Comparison of ENCODE assay signal across 15 mouse cellular contexts in the genomic region with DNA sequence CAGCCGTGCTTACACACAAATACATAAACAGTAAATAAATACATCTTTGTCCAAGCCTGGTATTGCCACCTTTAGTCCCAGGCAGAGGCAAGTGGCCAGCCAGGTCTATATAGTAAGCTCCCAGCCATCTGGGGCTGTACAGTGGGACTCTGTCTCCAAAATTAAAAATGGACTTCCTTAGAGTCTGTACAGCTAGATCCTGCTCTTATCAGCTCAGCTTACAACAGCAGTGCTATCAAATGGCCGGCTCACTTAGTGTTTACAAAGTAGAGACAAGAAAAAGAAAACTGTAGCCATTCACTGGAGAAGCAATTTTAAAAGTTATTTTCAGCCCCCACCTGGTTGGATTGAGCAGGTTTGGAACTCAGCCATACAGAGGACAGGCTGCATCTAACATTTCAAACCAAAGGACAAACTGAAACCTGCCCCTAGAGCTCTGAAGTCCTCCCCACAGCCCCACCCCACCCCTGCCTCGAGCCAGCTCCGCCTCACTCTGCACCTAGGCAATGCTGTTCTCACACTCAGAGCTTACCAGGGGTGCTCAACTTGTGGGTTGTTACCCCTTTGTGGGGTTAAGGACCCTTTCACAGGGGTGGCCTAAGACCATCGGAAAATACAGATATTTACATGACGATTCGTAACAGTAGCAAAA. TPM values are rescaled to one million over a fixed set of nuclear protein-coding genes. Genes with fewer than 3 reads are reported as not detected.
DNase-seq lines count a peak whose midpoint lies in the region; ATAC-seq and TF ChIP-seq lines count a peak whose summit lies in the region.
"Had no signal": no experiment of that assay in that cellular context is flagged by ENCODE, and none has a peak within 500 bp of the region (broad histone marks: within the 10 kb centered on the region; RNA-seq: fewer than 3 reads in every experiment).

No protein-coding gene starts in this region.

- TF ChIP-seq RAD21 in MEL (IDR thresholded peaks at IDR 0.05; ENCODE audit: low read depth, low read length): no peak

- H3K9me3 ChIP-seq in erythroblast, embryonic 14.5 days (ENCODE audit: control insufficient read depth, low read length): no peaks in the 10 kb centered on the region
- H3K9me3 ChIP-seq in MEL (replicated peaks; ENCODE audit: insufficient read depth, low read length): no peaks in the 10 kb centered on the region
- H3K9me3 ChIP-seq in kidney, embryonic 16.5 days (ENCODE audit: low read length): no peaks in the 10 kb centered on the region
- no peaks in the 10 kb centered on the region for H3K9me3 ChIP-seq in liver, embryonic 16.5 days (replicated peaks; ENCODE audit: control insufficient read depth, low read length)
- H3K9me3 ChIP-seq: limb, embryonic 15.5 days; neural tube, embryonic 13.5 days had no signal

- H3K4me3 ChIP-seq in erythroblast, embryonic 14.5 days (replicated peaks): peak overlapping the region; percentile 36
- peak overlapping the region; percentile 62 to 93 for H3K4me3 ChIP-seq in MEL (ENCODE audit: control insufficient read depth in 1 of 2, insufficient read depth in 1 of 2, low read depth in 2 of 2, low read length in 2 of 2)
- no peak overlapping the region for H3K4me3 ChIP-seq in kidney, embryonic 16.5 days (ENCODE audit: low read length)
- H3K4me3 ChIP-seq in liver, embryonic 16.5 days (ENCODE audit: low read depth, low read length): peak overlapping the region; percentile 18; the same call in 1 of the 2 replicates
- H3K4me3 ChIP-seq: limb, embryonic 15.5 days; neural tube, embryonic 13.5 days had no signal

- H3K27ac ChIP-seq in MEL (ENCODE audit: control insufficient read depth, low read depth, low read length): peak overlapping the region; percentile 70
- H3K27ac ChIP-seq in kidney, embryonic 16.5 days (ENCODE audit: low read length): peak overlapping the region; percentile 93
- peak overlapping the region; percentile 77 for H3K27ac ChIP-seq in liver, embryonic 16.5 days (ENCODE audit: low read length)
- H3K27ac ChIP-seq: hindbrain, embryonic 14.5 days; limb, embryonic 15.5 days; neural tube, embryonic 13.5 days had no signal

- peak overlapping the region; percentile 30; the same call in 1 of the 2 replicates for H3K4me2 ChIP-seq in kidney, embryonic 16.5 days (replicated peaks; ENCODE audit: low read depth, low read length)
- peak overlapping the region; percentile 33 for H3K4me2 ChIP-seq in liver, embryonic 16.5 days (ENCODE audit: low read depth, low read length)
- H3K4me2 ChIP-seq: hindbrain, embryonic 14.5 days; limb, embryonic 15.5 days; midbrain, embryonic 11.5 days; neural tube, embryonic 13.5 days had no signal

- WGBS in kidney, embryonic 16.5 days: 48% methylated on average over 7 of the region's 7 CpGs
- WGBS in liver, embryonic 16.5 days (ENCODE audit: insufficient replicate concordance): 35% methylated on average over 7 of the region's 7 CpGs

- DNase-seq in MEL (ENCODE audit: low read depth, low spot score): peak; percentile 72
- no peak for DNase-seq in adrenal gland, postnatal 25 days
- no peak for DNase-seq in cerebellum, postnatal 36 days
- no peak for DNase-seq in thymus, postnatal 36 days
- DNase-seq: embryo, embryonic 11 days; right cerebral cortex, adult 18-20 months had no signal

- TF ChIP-seq CTCF in MEL (IDR thresholded peaks at IDR 0.05 in 2 of 3, conservative IDR thresholded peaks at IDR 0.05 in 1 of 3; ENCODE audit: control insufficient read depth in 1 of 3, insufficient read depth in 1 of 3, low read depth in 2 of 3, low read length in 3 of 3, poor library complexity in 1 of 3, severe bottlenecking in 1 of 3): no peak

- peaks cover 13% of the 10 kb centered on the region for H3K4me1 ChIP-seq in erythroblast, embryonic 14.5 days (ENCODE audit: control insufficient read depth)
- peaks cover 0 to 11% of the 10 kb centered on the region in 2 experiments; a peak in 3 of 4 replicates for H3K4me1 ChIP-seq in MEL (ENCODE audit: control insufficient read depth in 1 of 2, insufficient read depth in 2 of 2, low read length in 2 of 2)
- H3K4me1 ChIP-seq in kidney, embryonic 16.5 days (ENCODE audit: insufficient read depth, low read length): peaks cover 44% of the 10 kb centered on the region
- peaks cover 11% of the 10 kb centered on the region for H3K4me1 ChIP-seq in liver, embryonic 16.5 days (ENCODE audit: control insufficient read depth, low read depth, low read length)
- H3K4me1 ChIP-seq: limb, embryonic 15.5 days had no signal

- H3K79me2 ChIP-seq in MEL (ENCODE audit: control insufficient read depth, insufficient read depth, low read length, poor library complexity): no peaks in the 10 kb centered on the region

- H3K27me3 ChIP-seq in erythroblast, embryonic 14.5 days (ENCODE audit: control insufficient read depth): peaks cover 23% of the 10 kb centered on the region
- no peaks in the 10 kb centered on the region; a peak in 1 of 4 replicates for H3K27me3 ChIP-seq in MEL (ENCODE audit: control insufficient read depth in 1 of 2, insufficient read depth in 2 of 2, low read length in 2 of 2)
- H3K27me3 ChIP-seq in kidney, embryonic 16.5 days (ENCODE audit: insufficient read depth, low read length): no peaks in the 10 kb centered on the region
- no peaks in the 10 kb centered on the region for H3K27me3 ChIP-seq in liver, embryonic 16.5 days (ENCODE audit: control insufficient read depth, insufficient read depth, low read depth, low read length)

- no peaks in the 10 kb centered on the region; the same call in 1 of the 2 replicates for H3K36me3 ChIP-seq in erythroblast, embryonic 14.5 days (ENCODE audit: control insufficient read depth)
- peaks cover 0 to 7% of the 10 kb centered on the region in 2 experiments; a peak in 2 of 4 replicates for H3K36me3 ChIP-seq in MEL (ENCODE audit: control insufficient read depth in 1 of 2, insufficient read depth in 2 of 2, low read length in 2 of 2)
- H3K36me3 ChIP-seq in kidney, embryonic 16.5 days (ENCODE audit: insufficient read depth, low read length): no peaks in the 10 kb centered on the region
- no peaks in the 10 kb centered on the region for H3K36me3 ChIP-seq in liver, embryonic 16.5 days (ENCODE audit: control insufficient read depth, insufficient read depth)
- H3K36me3 ChIP-seq: limb, embryonic 15.5 days; neural tube, embryonic 13.5 days had no signal

- TF ChIP-seq EP300 in MEL (IDR thresholded peaks at IDR 0.05; ENCODE audit: low read depth in 1 of 2, low read length in 2 of 2): no peak; a peak in 1 of 4 replicates

- H3K9ac ChIP-seq in MEL (ENCODE audit: control insufficient read depth, low read depth, low read length, poor library complexity, severe bottlenecking): peak overlapping the region; percentile 49
- no peak overlapping the region; the same call in 1 of the 2 replicates for H3K9ac ChIP-seq in kidney, embryonic 16.5 days (replicated peaks; ENCODE audit: low read length)
- peak overlapping the region; percentile 26; the same call in 1 of the 2 replicates for H3K9ac ChIP-seq in liver, embryonic 16.5 days (ENCODE audit: low read depth, low read length)
- H3K9ac ChIP-seq: hindbrain, embryonic 14.5 days; limb, embryonic 15.5 days; neural tube, embryonic 13.5 days had no signal

- no peak for TF ChIP-seq POLR2A in MEL (IDR thresholded peaks at IDR 0.05; ENCODE audit: control insufficient read depth in 1 of 2, insufficient read depth in 1 of 2, low read depth in 1 of 2, low read length in 2 of 2, poor library complexity in 1 of 2)

- no peak for ATAC-seq in erythroblast, adult 5-6 weeks (replicated peaks; ENCODE audit: low FRiP score, poor library complexity, severe bottlenecking)
- ATAC-seq in kidney, embryonic 16.5 days (ENCODE audit: low FRiP score, low TSS enrichment): peak; percentile 25; the same call in 1 of the 2 replicates
- ATAC-seq in liver, embryonic 16.5 days (ENCODE audit: low read depth): peak; percentile 72

RNA-seq across cellular contexts. Expression of a gene that starts 6.5 kb away (rescaled TPM):
- polyA plus RNA-seq in erythroblast, embryonic 14.5 days (2012): 0.03 and 0.14 TPM in 2 replicates
- total RNA-seq in erythroblast, adult 5-6 weeks (2015; ENCODE audit: low replicate concordance): not detected in 2 replicates
- total RNA-seq in erythroblast, adult 5-6 weeks (2017; ENCODE audit: low replicate concordance): not detected in 2 replicates
- 0.08 TPM in 1 of 2 replicates, not detected in the other for total RNA-seq in MEL (2012; rRNA removed)
- polyA plus RNA-seq in MEL (2012; ENCODE audit: insufficient read depth in 1 of 2, insufficient read length in 2 of 2, low read depth in 1 of 2, low replicate concordance in 2 of 2, missing spikeins in 1 of 2): under 1 TPM in 1 of 2 experiments, not detected in 1; 0.28 TPM
- 12.6 and 15.4 TPM in 2 replicates for polyA plus RNA-seq in kidney, embryonic 16.5 days (2015; fragmentation: Nextera tagmentation; extraction: Ambion mirVana)
- 4.1 and 4.7 TPM in 2 replicates for polyA plus RNA-seq in liver, embryonic 16.5 days (2015; fragmentation: Nextera tagmentation; extraction: Ambion mirVana)
- 0.29 TPM in 1 of 2 replicates, not detected in the other for total RNA-seq in adrenal gland, postnatal 25 days (2021)
- total RNA-seq: layer of hippocampus, postnatal 25 days had no signal
- polyA plus RNA-seq: hindbrain, embryonic 14.5 days; limb, embryonic 15.5 days; midbrain, embryonic 11.5 days had no signal

RNA-seq across cellular contexts. Expression of a gene that starts 22.5 kb away (rescaled TPM):
- 2.4 and 3.3 TPM in 2 replicates for polyA plus RNA-seq in erythroblast, embryonic 14.5 days (2012)
- 0.77 and 6.5 TPM in 2 replicates for total RNA-seq in erythroblast, adult 5-6 weeks (2015; ENCODE audit: low replicate concordance)
- 2.9 and 9.2 TPM in 2 replicates for total RNA-seq in erythroblast, adult 5-6 weeks (2017; ENCODE audit: low replicate concordance)
- total RNA-seq in MEL (2012; rRNA removed): 14.4 and 16.2 TPM in 2 replicates
- polyA plus RNA-seq in MEL (2012; ENCODE audit: insufficient read depth in 1 of 2, insufficient read length in 2 of 2, low read depth in 1 of 2, low replicate concordance in 2 of 2, missing spikeins in 1 of 2): 10 to 100 TPM in 1 of 2 experiments, not detected in 1; 46.1 TPM
- 55.7 and 63.3 TPM in 2 replicates for polyA plus RNA-seq in kidney, embryonic 16.5 days (2015; fragmentation: Nextera tagmentation; extraction: Ambion mirVana)
- polyA plus RNA-seq in liver, embryonic 16.5 days (2015; fragmentation: Nextera tagmentation; extraction: Ambion mirVana): 9.8 and 10.2 TPM in 2 replicates
- total RNA-seq in adrenal gland, postnatal 25 days (2021): 34.0 and 46.2 TPM in 2 replicates

RNA-seq across cellular contexts. Expression of a gene that starts 41.4 kb away (rescaled TPM):
- not detected in 2 replicates for polyA plus RNA-seq in erythroblast, embryonic 14.5 days (2012)
- 3.6 and 4.8 TPM in 2 replicates for total RNA-seq in erythroblast, adult 5-6 weeks (2015; ENCODE audit: low replicate concordance)
- 3.7 and 8.6 TPM in 2 replicates for total RNA-seq in erythroblast, adult 5-6 weeks (2017; ENCODE audit: low replicate concordance)
- total RNA-seq in MEL (2012; rRNA removed): 8.2 and 11.5 TPM in 2 replicates
- polyA plus RNA-seq in MEL (2012; ENCODE audit: insufficient read depth in 1 of 2, insufficient read length in 2 of 2, low read depth in 1 of 2, low replicate concordance in 2 of 2, missing spikeins in 1 of 2): 10 to 100 TPM in 1 of 2 experiments, not detected in 1; 33.3 TPM
- polyA plus RNA-seq in kidney, embryonic 16.5 days (2015; fragmentation: Nextera tagmentation; extraction: Ambion mirVana): 1.5 and 2.1 TPM in 2 replicates
- polyA plus RNA-seq in liver, embryonic 16.5 days (2015; fragmentation: Nextera tagmentation; extraction: Ambion mirVana): 0.26 and 0.61 TPM in 2 replicates
- total RNA-seq in adrenal gland, postnatal 25 days (2021): 1.3 and 1.8 TPM in 2 replicates
- total RNA-seq: layer of hippocampus, postnatal 25 days had no signal
- polyA plus RNA-seq: midbrain, embryonic 11.5 days had no signal

RNA-seq across cellular contexts. Expression of a gene that starts 46.5 kb away (rescaled TPM):
- polyA plus RNA-seq in erythroblast, embryonic 14.5 days (2012): 4.4 and 4.6 TPM in 2 replicates
- 33.6 and 39.0 TPM in 2 replicates for total RNA-seq in erythroblast, adult 5-6 weeks (2015; ENCODE audit: low replicate concordance)
- total RNA-seq in erythroblast, adult 5-6 weeks (2017; ENCODE audit: low replicate concordance): 57.8 and 59.4 TPM in 2 replicates
- total RNA-seq in MEL (2012; rRNA removed): 25.8 and 29.5 TPM in 2 replicates
- 10 to 100 TPM in 1 of 2 experiments, not detected in 1; 50.9 TPM for polyA plus RNA-seq in MEL (2012; ENCODE audit: insufficient read depth in 1 of 2, insufficient read length in 2 of 2, low read depth in 1 of 2, low replicate concordance in 2 of 2, missing spikeins in 1 of 2)
- polyA plus RNA-seq in kidney, embryonic 16.5 days (2015; fragmentation: Nextera tagmentation; extraction: Ambion mirVana): 12.3 and 13.6 TPM in 2 replicates
- polyA plus RNA-seq in liver, embryonic 16.5 days (2015; fragmentation: Nextera tagmentation; extraction: Ambion mirVana): 3.2 and 3.3 TPM in 2 replicates
- 52.2 and 59.0 TPM in 2 replicates for total RNA-seq in adrenal gland, postnatal 25 days (2021)
